Mouse (Mus musculus) heart, adult 2 months (tissue): ENCODE data around the gene Gm4778. TPM values are rescaled to one million over a fixed set of nuclear protein-coding genes. Genes with fewer than 3 reads are reported as not detected.
"Not testable (repeated sequence)": the region's sequence is repeated elsewhere in the genome, so short reads cannot be mapped to it uniquely, and the experiment has no call there.

Source experiments
- DNase-seq, 2 experiments: peaks; one replicate each; pipeline ENCODE4 v3.0.0; 2021
- H3K27ac ChIP-seq: fragments of 200-600 bp; 2 replicates; pipeline ENCODE4 v1.8.1; 2022
- H3K27me3 ChIP-seq: fragments of 200-500 bp; 2 replicates; pipeline ENCODE4 v1.6.1; 2012; ENCODE audit warnings: mild to moderate bottlenecking, low read length, inconsistent platforms, mixed read lengths; ENCODE audit not compliant: control insufficient read depth, insufficient read depth
- H3K36me3 ChIP-seq: fragments of 200-500 bp; 2 replicates; pipeline ENCODE4 v1.6.1; 2012; ENCODE audit warnings: low read length, inconsistent platforms; ENCODE audit not compliant: control insufficient read depth, insufficient read depth
- H3K4me1 ChIP-seq: fragments of 200-500 bp; 2 replicates; pipeline ENCODE4 v1.6.1; 2011; ENCODE audit warnings: low read length; ENCODE audit not compliant: control insufficient read depth, insufficient read depth
- H3K4me3 ChIP-seq: fragments of 200-600 bp; 2 replicates; pipeline ENCODE4 v1.8.1; 2022
- H3K79me2 ChIP-seq: fragments of 200-500 bp; replicated peaks from 2 replicates; pipeline ENCODE4 v1.6.1; 2012; ENCODE audit warnings: mild to moderate bottlenecking, inconsistent platforms, low read length, moderate library complexity, mixed read lengths; ENCODE audit not compliant: control insufficient read depth, insufficient read depth
- H3K9ac ChIP-seq: fragments of 200-500 bp; 2 replicates; pipeline ENCODE4 v1.6.1; 2012; ENCODE audit warnings: low read depth, mild to moderate bottlenecking, control low read depth, inconsistent platforms, low read length, mixed read lengths
- CTCF ChIP-seq: fragments of 200-600 bp; IDR thresholded peaks from 2 replicates; pipeline ENCODE4 v1.8.1; 2022; ENCODE audit warnings: antibody characterized with exemption, mild to moderate bottlenecking, moderate library complexity
- EP300 ChIP-seq: fragments of 200-500 bp; IDR thresholded peaks from 2 replicates; pipeline ENCODE4 v1.6.1; 2011; ENCODE audit warnings: low read depth, low read length, control low read depth; ENCODE audit not compliant: insufficient read depth
- POLR2A ChIP-seq: fragments of 200-500 bp; IDR thresholded peaks from 2 replicates; pipeline ENCODE4 v1.6.1; 2011; ENCODE audit warnings: mild to moderate bottlenecking, low read depth, low read length, control low read depth; ENCODE audit not compliant: insufficient read depth
- WGBS: fragments of 180-500 bp; shearing (Covaris S2); methylation state at CpG from one replicate; pipeline ENCODE4 v1.1.7; 2018; 5-methylcytosine and 5-hydroxymethylcytosine counted together
- intact Hi-C: fragments of 180-260 bp; cut with DNase I; formaldehyde crosslinking; loops from one replicate; pipeline ENCODE4 v1.15.1; 2025
- long read RNA-seq: library from polyadenylated mRNA; stranded (forward); transcript quantifications from one replicate; pipeline ENCODE4 v2.0.0, GENCODE M21; 2021
- polyA plus RNA-seq: library from polyadenylated mRNA; depleted of rRNA; stranded (reverse); fragments of >200 nt; gene quantifications from 2 replicates; pipeline ENCODE4 v1.2.3, GENCODE M21; 2012; rRNA removed
- total RNA-seq, 2 experiments: library from RNA; stranded (reverse); gene quantifications; 2 replicates each; pipeline ENCODE4 v1.2.3; 2021

The Gm4778 gene
- total RNA-seq: not detected
- polyA plus RNA-seq: not detected in 2 replicates
- long read RNA-seq: 0 reads

DNA sequence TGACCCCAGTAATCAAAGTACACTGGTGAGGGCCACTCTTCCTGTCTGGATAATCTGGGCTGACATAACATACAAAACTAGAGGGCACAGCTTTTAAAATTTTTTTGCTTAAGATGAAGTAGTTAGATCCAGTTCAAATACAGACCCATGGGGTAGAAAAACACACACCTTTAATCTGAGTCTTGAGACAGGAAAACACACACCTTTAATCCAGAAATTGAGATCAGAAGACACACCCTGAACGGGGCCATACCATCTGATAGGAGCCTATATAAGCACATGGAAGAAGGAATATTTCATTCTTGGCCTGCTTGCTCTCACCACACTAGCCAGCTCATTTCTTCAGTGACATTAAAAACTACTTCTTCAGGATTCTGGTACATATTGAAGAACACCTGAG lies at the start of gene Gm4778:
Gene Gm4778 (plus strand): TSS at position 301 of the 400 bp plus-strand sequence.
- intact Hi-C loops, H3K36me3 ChIP-seq, H3K27me3 ChIP-seq, H3K4me3 ChIP-seq, H3K4me1 ChIP-seq, DNase-seq, H3K79me2 ChIP-seq, H3K9ac ChIP-seq, H3K27ac ChIP-seq: not testable (repeated sequence)
- WGBS: 79% methylated on average over 1 of the region's 1 CpGs

DNA sequence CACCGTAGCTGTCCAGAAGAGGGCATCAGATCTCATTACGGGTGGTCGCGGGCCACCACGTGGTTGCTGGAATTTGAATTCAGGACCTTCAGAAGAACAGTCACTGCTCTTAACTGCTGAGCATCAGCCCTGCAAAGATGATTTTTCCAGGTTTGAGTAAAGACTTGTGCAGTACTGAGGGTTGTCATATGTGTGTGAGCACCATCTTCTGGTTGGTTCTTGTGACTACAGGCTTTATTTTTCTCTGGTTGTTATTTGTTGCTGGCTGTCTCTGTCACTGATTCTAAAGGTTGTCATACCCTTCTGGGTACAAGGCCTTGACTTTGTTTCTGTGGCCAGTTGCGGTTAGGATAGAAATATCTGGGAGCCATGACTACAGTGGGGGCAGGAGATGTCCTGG lies 3.2 kb upstream of the Gm4778 start:
- Histone ChIP-seq H3K36me3 (no peaks in the 10 kb centered on the region), H3K27ac (no peak overlapping the region), H3K4me1 (no peaks in the 10 kb centered on the region), H3K79me2 (no peaks in the 10 kb centered on the region), H3K4me3 (no peak overlapping the region), H3K27me3 (no peaks in the 10 kb centered on the region), H3K9ac (no peak overlapping the region)
- 62% methylated on average over 6 of the region's 6 CpGs for WGBS
- TF ChIP-seq EP300: no peak
- peak; percentile 29 for TF ChIP-seq CTCF
- intact Hi-C loops: no loop called here
- DNase-seq: no peak

DNA sequence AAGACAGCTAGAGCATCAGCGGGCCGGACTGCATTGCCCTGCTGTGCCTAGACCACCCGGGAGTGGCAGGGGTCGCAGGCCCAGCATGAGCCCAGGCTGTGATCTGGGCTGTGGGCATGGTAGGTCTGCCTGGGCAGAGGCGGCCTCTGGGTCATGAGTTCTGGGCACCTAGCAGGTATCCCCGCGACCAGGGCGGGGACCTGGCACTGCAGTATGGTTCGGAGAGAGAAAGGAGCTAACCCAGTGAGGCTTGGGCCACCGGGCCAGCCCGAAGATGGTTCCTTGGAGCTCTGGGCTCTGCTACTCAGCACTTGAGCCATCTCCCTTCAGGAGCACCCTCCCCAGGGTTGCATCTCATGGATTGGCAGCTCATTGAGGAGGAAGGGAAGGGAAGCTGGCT lies 12.2 kb downstream of the Gm4778 start:
- 77% methylated on average over 11 of the region's 11 CpGs for WGBS
- TF ChIP-seq POLR2A: no peak
- TF ChIP-seq EP300: no peak
- no peak for TF ChIP-seq CTCF
- DNase-seq: no peak

DNA sequence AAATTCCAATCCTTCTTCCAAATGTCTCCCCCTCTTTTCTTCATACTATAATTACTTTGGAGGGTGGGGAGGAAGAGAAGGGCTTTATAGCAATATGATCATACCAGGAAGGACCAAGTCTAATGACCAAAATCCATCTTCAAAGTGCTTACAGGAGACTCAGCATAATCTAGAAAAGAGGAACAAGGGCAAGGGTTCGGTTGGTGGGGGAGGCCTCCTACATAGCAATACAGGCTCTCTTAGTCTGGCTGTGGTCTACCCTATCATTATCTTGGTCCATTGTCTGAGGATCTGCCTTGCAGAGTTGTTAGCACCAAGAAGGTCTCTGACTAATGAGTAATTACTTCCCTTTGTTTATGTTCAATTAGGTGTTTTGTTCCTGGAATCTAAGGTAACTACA lies 41.6 kb downstream of the Gm4778 start:
- no peak overlapping the region for H3K4me3 ChIP-seq
- no peak for TF ChIP-seq CTCF
- TF ChIP-seq EP300: no peak
- no peak for TF ChIP-seq POLR2A
- no peak overlapping the region for H3K9ac ChIP-seq
- H3K27ac ChIP-seq: no peak overlapping the region
- no peaks in the 10 kb centered on the region for H3K27me3 ChIP-seq
- WGBS: 55% methylated on average over 1 of the region's 1 CpGs
- H3K36me3 ChIP-seq: no peaks in the 10 kb centered on the region
- intact Hi-C loops: no loop called here
- no peaks in the 10 kb centered on the region for H3K4me1 ChIP-seq
- no peaks in the 10 kb centered on the region for H3K79me2 ChIP-seq
- DNase-seq: no peak

More for the DNA sequence above, 12.2 kb downstream of the Gm4778 start:
- no peaks in the 10 kb centered on the region for H3K27me3 ChIP-seq
- no peak overlapping the region for H3K9ac ChIP-seq
- H3K79me2 ChIP-seq: no peaks in the 10 kb centered on the region
- H3K27ac ChIP-seq: no peak overlapping the region
- H3K36me3 ChIP-seq: no peaks in the 10 kb centered on the region
- no peaks in the 10 kb centered on the region for H3K4me1 ChIP-seq
- intact Hi-C loops: no loop called here
- H3K4me3 ChIP-seq: no peak overlapping the region

DNA sequence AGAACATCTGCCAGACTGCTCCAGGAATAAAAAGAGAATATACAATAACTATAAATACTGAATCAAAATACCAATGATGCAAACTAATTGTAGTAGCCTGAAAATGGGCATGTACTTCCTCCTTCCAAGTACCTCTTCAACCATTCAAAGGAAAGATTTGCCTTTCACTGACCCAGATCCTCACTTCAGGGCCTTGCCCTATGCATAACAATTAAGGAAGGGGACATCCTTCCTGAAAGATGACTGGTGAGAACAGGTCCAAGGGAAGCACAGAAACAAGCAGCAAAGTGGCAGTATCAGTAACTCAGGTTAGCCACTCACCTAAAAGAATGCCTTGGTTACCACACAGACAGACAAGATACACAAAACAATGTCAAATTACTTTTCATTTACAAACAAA lies 43.1 kb downstream of the Gm4778 start:
- H3K27ac ChIP-seq: no peak overlapping the region
- H3K27me3 ChIP-seq: no peaks in the 10 kb centered on the region
- H3K4me1 ChIP-seq: peaks cover 1% of the 10 kb centered on the region; the same call in 1 of the 2 replicates
- TF ChIP-seq POLR2A (no peak), EP300 (no peak), CTCF (no peak)
- H3K36me3 ChIP-seq: no peaks in the 10 kb centered on the region
- intact Hi-C loops: no loop called here
- H3K79me2 ChIP-seq: no peaks in the 10 kb centered on the region
- no peak overlapping the region for H3K4me3 ChIP-seq
- DNase-seq: no peak
- no peak overlapping the region for H3K9ac ChIP-seq

DNA sequence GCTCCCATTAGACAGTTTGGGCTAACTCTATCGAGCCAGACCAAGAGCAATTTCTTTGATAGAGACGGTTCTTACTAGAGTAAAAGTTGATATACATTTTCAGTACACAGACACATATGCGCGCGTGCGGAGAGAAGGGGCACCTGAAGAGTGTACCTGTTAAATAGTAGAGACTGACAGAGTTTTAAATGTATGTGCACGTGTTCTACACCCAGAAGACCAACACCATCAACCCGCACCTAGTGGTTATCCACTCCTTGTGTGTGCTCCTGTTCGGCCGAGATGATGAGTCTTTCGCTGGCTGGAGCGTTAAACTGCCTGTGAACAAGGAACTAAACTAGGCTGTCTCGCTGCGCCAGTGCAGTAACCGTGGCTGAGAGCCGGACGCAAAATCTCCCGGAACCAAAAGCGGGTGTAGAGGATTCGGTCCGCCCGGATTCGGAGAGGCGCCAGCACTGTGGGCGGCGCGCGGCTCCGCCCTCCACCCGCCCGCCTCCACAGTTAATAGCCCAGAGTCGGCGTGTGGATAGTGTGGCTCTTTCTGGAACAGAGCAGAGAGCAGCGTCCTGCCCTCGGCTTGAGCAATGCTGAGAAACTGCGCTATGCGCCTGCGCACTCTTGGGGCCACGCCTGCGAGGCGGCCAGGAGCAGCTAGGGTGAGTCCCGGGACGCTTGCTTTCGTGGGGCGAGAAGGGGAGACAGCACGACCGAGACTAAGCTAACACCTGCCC lies 46.0 kb downstream of the Gm4778 start, which contains the start of gene Them4:
Gene Them4 (plus strand): TSS at position 457 of the 731 bp plus-strand sequence.
- peaks cover 1% of the 10 kb centered on the region; the same call in 1 of the 2 replicates for H3K4me1 ChIP-seq
- H3K4me3 ChIP-seq: peak within 1 kb of the TSS; percentile 74
- intact Hi-C loops: loop anchor here (10.0 kb wide), 1 partner anchor 135 kb away; the partner anchor contains the start of genes Mrpl9 and Oaz3
- H3K36me3 ChIP-seq: no peaks in the 10 kb centered on the region
- H3K27ac ChIP-seq: peak within 1 kb of the TSS; percentile 96
- TF ChIP-seq CTCF (peak; percentile 43), POLR2A (peak; percentile 93), EP300 (0 out of 2 replicates have a peak, but pooled peaks have one; percentile 43)
- 2% methylated on average over 47 of the region's 47 CpGs for WGBS
- no peaks in the 10 kb centered on the region for H3K79me2 ChIP-seq
- peak; percentile 96 to 98 for DNase-seq
- H3K27me3 ChIP-seq: no peaks in the 10 kb centered on the region
- H3K9ac ChIP-seq: peak within 1 kb of the TSS; percentile 86
